Mouse (Mus musculus) kidney, embryonic 14.5 days (tissue): Measurements from ENCODE around the gene H6pd. TPM values are rescaled to one million over a fixed set of nuclear protein-coding genes. Genes with fewer than 3 reads are reported as not detected.

Experiments
- polyA plus RNA-seq: library from polyadenylated mRNA; unstranded; fragments of >200 nt; fragmentation: Nextera tagmentation; extraction: Ambion mirVana; gene quantifications from 2 replicates; pipeline ENCODE4 v1.2.1, GENCODE M21; 2014

The H6pd gene
- polyA plus RNA-seq, 1 experiment from 2014 or later: 10.7 TPM

Other genes with a start within 250 kb of the H6pd start
- gene Slc25a33, start 234.7 kb downstream of the H6pd start, polyA plus RNA-seq: 15.5 and 19.3 TPM in 2 replicates
- 8.0 and 9.6 TPM in 2 replicates for gene Spsb1, start 54.0 kb downstream of the H6pd start, polyA plus RNA-seq
- gene Gpr157, start 78.3 kb upstream of the H6pd start, polyA plus RNA-seq: 0.20 and 0.24 TPM in 2 replicates
- gene Slc2a5, start 110.3 kb upstream of the H6pd start, polyA plus RNA-seq: 0.91 and 2.2 TPM in 2 replicates
- not detected in 2 replicates for gene Slc2a7, start 139.9 kb upstream of the H6pd start, polyA plus RNA-seq
- gene Car6, start 192.3 kb upstream of the H6pd start, polyA plus RNA-seq: not detected in 2 replicates
- 1,584 and 1,728 TPM in 2 replicates for gene Eno1, start 227.7 kb upstream of the H6pd start, polyA plus RNA-seq